Mouse (Mus musculus): Measurements from ENCODE around the gene 2610001J05Rik. TPM values are rescaled to one million over a fixed set of nuclear protein-coding genes. Genes with fewer than 3 reads are reported as not detected.

The 2610001J05Rik gene
- 71.8 and 72.5 TPM in 2 replicates for polyA plus RNA-seq (2014; fragmentation: Nextera tagmentation; extraction: Ambion mirVana)

DNA sequence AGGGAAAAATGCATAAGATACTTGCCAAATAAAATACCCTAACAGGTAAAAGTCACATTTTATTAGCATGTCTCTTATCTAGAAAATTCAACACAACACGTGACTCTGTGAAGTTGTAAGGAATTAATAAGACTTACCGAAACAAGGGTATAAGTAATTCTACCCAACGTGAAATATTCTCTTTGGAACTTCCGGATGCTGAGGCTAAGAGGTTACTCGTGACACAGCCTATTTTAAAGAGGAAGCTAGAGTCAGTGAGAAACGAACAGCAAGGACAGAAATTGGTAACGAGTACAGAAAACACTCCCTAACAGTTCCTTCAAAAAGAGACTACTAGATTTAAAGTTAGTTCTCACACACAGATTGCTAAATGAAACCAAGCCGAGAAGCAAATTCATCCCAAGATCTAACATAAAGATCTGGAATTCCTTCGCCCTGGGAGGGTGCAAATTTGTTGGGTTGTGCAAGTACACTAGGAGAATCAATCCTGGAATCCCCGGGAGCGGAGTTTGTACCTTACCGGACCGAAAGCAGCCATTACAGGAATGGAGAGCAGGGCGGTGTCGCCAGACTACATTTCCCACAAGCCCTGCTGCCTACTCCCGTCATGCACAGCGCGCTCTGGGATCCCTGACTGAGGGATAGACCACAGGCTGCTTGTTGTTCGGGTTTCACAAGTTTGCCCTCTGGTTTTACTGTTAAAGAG is at the start of gene 2610001J05Rik:
TSS of gene 2610001J05Rik (minus strand) at position 600 of the 706 bp plus-strand sequence.
- peak within 1 kb of the TSS; percentile 51 for H3K4me3 ChIP-seq (ENCODE audit: low read depth, low read length)
- H3K9ac ChIP-seq (ENCODE audit: low read depth, low read length), result peak within 1 kb of the TSS; percentile 59
- 2% methylated on average over 19 of the region's 19 CpGs for WGBS
- H3K27ac ChIP-seq (ENCODE audit: low read depth, low read length), result no peak within 1 kb of the TSS
- ATAC-seq (ENCODE audit: low FRiP score) (peak; percentile 100), DNase-seq (ENCODE audit: low spot score) (peak; percentile 91)
- no peaks in the 10 kb centered on the region for H3K36me3 ChIP-seq (ENCODE audit: control insufficient read depth, insufficient read depth, low read length)
- H3K9me3 ChIP-seq (ENCODE audit: control insufficient read depth, low read length), result no peaks in the 10 kb centered on the region
- peak within 1 kb of the TSS; percentile 33 for H3K4me2 ChIP-seq (replicated peaks; ENCODE audit: low read depth, low read length)
- no peaks in the 10 kb centered on the region for H3K4me1 ChIP-seq (replicated peaks; ENCODE audit: control insufficient read depth, insufficient read depth, low read length)
- no peaks in the 10 kb centered on the region for H3K27me3 ChIP-seq (ENCODE audit: control insufficient read depth, insufficient read depth, low read length)

DNA sequence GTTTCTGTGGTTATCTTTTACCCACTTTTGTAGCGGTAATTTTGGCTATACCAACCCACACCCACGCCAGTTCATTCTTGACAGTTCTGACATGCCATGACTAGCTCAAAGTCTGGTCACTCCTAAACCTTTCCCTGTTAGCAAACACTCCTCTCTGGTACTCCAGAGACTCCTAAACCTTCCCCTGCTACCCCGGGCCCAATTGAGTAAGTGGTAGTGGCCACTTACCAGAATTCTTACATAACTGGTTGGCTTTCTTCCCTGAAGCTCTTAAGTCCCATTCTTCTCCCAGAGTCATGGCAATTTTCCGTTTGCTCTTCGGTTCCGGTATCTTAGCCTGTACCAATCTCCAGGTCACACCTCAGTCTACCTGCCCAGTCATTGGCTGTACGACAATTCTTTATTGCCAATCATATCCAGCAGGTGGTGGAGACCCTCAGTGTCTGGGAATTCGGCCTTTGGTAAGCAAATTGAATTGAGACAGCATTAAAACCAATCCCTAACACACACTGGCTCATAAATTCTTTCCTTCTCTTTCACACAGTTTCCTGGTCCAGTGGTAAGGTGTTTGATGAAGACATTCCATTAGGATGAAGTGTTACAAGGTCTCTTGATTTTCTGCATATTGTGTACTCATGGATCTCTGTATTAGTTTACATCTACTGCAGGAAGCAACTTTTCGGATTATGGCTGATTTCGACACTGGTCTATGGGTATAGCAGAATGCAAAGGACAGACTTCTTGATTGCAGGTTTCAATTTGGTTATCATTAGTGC is 38.6 kb upstream of the 2610001J05Rik start:
- no peak overlapping the region for H3K4me2 ChIP-seq (replicated peaks; ENCODE audit: low read depth, low read length)
- no peaks in the 10 kb centered on the region for H3K9me3 ChIP-seq (ENCODE audit: control insufficient read depth, low read length)
- H3K27me3 ChIP-seq (ENCODE audit: control insufficient read depth, insufficient read depth, low read length), result no peaks in the 10 kb centered on the region
- no peaks in the 10 kb centered on the region for H3K4me1 ChIP-seq (replicated peaks; ENCODE audit: control insufficient read depth, insufficient read depth, low read length)
- H3K9ac ChIP-seq (ENCODE audit: low read depth, low read length), result no peak overlapping the region
- WGBS, result 92% methylated on average over 10 of the region's 10 CpGs
- DNase-seq (ENCODE audit: low spot score) (no peak), ATAC-seq (ENCODE audit: low FRiP score) (no peak)
- no peaks in the 10 kb centered on the region for H3K36me3 ChIP-seq (ENCODE audit: control insufficient read depth, insufficient read depth, low read length)
- no peak overlapping the region for H3K27ac ChIP-seq (ENCODE audit: low read depth, low read length)
- no peak overlapping the region for H3K4me3 ChIP-seq (ENCODE audit: low read depth, low read length)

DNA sequence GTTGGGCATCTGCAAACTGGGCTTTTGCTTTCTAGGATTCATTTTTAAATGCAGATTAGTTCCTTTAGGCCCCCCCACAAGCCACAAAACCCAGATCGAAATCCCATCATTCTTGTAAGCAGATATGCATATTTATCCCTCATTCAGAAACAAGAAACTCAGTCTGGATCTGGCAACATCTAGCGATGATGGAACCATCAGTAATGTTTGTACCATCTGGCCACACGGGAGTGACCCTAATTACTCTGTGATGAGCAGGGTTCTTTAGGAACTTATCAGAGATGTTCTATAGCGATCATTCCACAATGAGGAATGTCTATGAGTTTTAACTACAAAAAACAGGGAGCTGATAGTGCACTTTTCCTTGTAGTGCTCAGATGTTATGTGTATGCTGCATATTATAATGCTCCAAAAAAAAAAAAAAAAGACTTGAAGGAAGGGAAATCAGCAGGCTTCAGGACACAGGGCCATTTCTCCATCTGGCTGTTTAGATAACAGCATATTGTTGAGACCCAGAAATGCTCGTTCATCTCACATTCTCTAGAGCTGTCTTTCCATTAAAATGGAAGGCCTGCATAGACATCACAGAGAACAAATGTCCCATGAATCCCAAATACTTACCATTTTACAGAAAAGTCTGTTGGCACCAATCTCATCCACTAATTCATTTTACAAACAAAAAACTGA is 31.8 kb upstream of the 2610001J05Rik start:
- H3K9me3 ChIP-seq (ENCODE audit: control insufficient read depth, low read length), result no peaks in the 10 kb centered on the region
- H3K4me1 ChIP-seq (replicated peaks; ENCODE audit: control insufficient read depth, insufficient read depth, low read length), result no peaks in the 10 kb centered on the region
- no peaks in the 10 kb centered on the region for H3K36me3 ChIP-seq (ENCODE audit: control insufficient read depth, insufficient read depth, low read length)
- WGBS, result 86% methylated on average over 5 of the region's 5 CpGs
- H3K4me3 ChIP-seq (ENCODE audit: low read depth, low read length), result no peak overlapping the region
- no peak for ATAC-seq (ENCODE audit: low FRiP score)
- no peak overlapping the region for H3K4me2 ChIP-seq (replicated peaks; ENCODE audit: low read depth, low read length)
- H3K27me3 ChIP-seq (ENCODE audit: control insufficient read depth, insufficient read depth, low read length), result no peaks in the 10 kb centered on the region
- H3K27ac ChIP-seq (ENCODE audit: low read depth, low read length), result no peak overlapping the region
- H3K9ac ChIP-seq (ENCODE audit: low read depth, low read length), result no peak overlapping the region
- DNase-seq (ENCODE audit: low spot score), result no peak

DNA sequence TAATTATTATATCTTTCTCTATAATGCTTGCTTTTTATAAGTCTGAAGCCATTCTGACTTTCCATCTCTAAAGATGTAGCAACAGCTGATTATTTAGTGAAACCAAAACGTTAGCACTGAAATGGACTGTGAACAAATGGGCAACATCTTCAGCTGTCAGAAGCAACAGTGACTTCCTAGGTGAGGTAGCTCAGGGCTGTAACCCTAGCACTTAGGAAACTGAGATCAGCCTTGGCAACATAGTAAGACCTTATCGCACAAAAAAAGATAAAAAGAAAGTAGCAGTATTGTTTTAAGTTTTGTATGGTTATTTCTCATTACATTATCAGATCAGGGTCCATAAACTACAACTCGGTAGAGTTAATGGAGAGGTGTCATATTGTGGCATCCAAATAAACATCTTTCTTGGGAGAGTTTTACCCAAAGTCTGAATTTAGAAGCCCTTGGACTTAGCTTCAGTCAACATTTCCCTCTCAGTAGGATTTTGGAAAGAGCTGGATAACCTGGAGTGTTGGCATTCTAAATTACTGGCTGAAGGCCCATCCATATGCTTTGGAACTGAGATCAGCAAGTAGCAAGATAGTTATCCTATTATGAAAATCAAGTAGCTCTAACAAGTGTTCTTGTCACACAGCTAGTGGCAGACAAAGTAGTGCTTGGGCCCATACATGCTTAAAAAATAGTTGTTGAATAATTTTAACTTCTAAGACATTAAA is 13.7 kb upstream of the 2610001J05Rik start:
- Histone ChIP-seq H3K9ac (ENCODE audit: low read depth, low read length) (no peak overlapping the region), H3K27ac (ENCODE audit: low read depth, low read length) (no peak overlapping the region), H3K4me1 (replicated peaks; ENCODE audit: control insufficient read depth, insufficient read depth, low read length) (no peaks in the 10 kb centered on the region), H3K27me3 (ENCODE audit: control insufficient read depth, insufficient read depth, low read length) (no peaks in the 10 kb centered on the region), H3K4me2 (replicated peaks; ENCODE audit: low read depth, low read length) (no peak overlapping the region), H3K36me3 (ENCODE audit: control insufficient read depth, insufficient read depth, low read length) (no peaks in the 10 kb centered on the region), H3K9me3 (ENCODE audit: control insufficient read depth, low read length) (no peaks in the 10 kb centered on the region), H3K4me3 (ENCODE audit: low read depth, low read length) (no peak overlapping the region)
- DNase-seq (ENCODE audit: low spot score), result no peak
- ATAC-seq (ENCODE audit: low FRiP score), result no peak
- 92% methylated on average over 3 of the region's 3 CpGs for WGBS

DNA sequence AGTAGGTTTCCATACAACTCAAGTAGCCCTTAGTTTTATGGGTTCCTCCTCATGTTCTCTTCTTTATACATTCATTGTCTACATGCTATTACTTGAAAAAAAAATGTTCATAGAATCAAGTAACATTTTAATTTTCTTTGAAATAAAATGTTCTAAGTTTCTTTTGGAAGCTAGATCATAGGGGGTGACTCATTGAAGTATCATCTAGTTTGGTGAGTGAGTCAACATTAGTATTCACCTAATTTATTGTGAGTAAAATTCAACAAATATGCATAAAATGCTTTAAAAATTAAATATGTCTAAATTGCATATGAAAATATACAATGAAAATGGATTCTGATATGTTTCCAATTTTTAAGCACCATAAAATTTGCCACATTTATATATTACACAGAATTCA is 11.6 kb upstream of the 2610001J05Rik start:
- Histone ChIP-seq H3K27me3 (ENCODE audit: control insufficient read depth, insufficient read depth, low read length) (no peaks in the 10 kb centered on the region), H3K4me2 (replicated peaks; ENCODE audit: low read depth, low read length) (no peak overlapping the region), H3K27ac (ENCODE audit: low read depth, low read length) (no peak overlapping the region), H3K9me3 (ENCODE audit: control insufficient read depth, low read length) (no peaks in the 10 kb centered on the region), H3K36me3 (ENCODE audit: control insufficient read depth, insufficient read depth, low read length) (no peaks in the 10 kb centered on the region), H3K4me1 (replicated peaks; ENCODE audit: control insufficient read depth, insufficient read depth, low read length) (no peaks in the 10 kb centered on the region), H3K9ac (ENCODE audit: low read depth, low read length) (no peak overlapping the region), H3K4me3 (ENCODE audit: low read depth, low read length) (no peak overlapping the region)
- no peak for DNase-seq (ENCODE audit: low spot score)
- no peak for ATAC-seq (ENCODE audit: low FRiP score)

DNA sequence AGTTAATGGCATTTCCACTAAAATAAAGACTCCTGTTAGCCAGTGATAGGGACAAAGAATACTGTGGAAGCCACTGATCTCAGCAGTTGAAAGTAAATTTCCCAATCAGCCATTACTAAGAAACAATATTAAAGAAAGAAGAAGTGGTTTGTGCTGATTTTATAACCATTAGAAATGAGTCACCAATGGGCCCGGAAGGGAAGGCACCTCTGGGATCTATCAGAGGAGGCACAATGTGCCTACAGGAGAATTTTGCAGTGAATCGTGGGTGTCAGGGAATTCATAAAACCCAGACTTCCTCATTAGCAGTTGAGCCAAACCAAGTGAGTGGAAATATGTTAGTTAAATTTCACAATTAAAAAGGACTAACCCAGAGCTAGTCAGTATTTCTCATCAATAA is 2.6 kb upstream of the 2610001J05Rik start:
- Histone ChIP-seq H3K4me2 (replicated peaks; ENCODE audit: low read depth, low read length) (no peak overlapping the region), H3K9ac (ENCODE audit: low read depth, low read length) (no peak overlapping the region), H3K9me3 (ENCODE audit: control insufficient read depth, low read length) (no peaks in the 10 kb centered on the region), H3K4me1 (replicated peaks; ENCODE audit: control insufficient read depth, insufficient read depth, low read length) (no peaks in the 10 kb centered on the region), H3K27me3 (ENCODE audit: control insufficient read depth, insufficient read depth, low read length) (no peaks in the 10 kb centered on the region), H3K27ac (ENCODE audit: low read depth, low read length) (no peak overlapping the region), H3K36me3 (ENCODE audit: control insufficient read depth, insufficient read depth, low read length) (no peaks in the 10 kb centered on the region), H3K4me3 (ENCODE audit: low read depth, low read length) (no peak overlapping the region)
- ATAC-seq (ENCODE audit: low FRiP score), result no peak
- no peak for DNase-seq (ENCODE audit: low spot score)
- 96% methylated on average over 2 of the region's 2 CpGs for WGBS

DNA sequence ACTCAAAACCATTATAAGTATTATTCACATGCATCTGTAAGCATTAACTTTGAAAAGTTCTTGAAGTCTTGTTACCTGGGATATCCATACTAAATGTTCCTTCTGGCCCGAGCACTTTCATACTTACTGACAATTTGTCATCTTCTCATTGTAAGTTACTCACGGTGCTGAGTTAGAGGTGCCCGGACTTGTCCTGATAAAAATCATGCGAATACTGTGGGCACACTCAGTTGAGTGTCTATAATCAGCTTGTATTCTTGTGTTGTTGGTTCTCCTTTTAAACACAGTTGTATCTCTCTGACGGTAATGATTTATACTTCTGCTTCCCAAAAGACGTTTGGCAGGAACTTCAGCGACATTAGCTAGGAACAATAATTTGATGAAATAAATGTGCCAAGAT is 758 bp upstream of the 2610001J05Rik start:
- Histone ChIP-seq H3K4me1 (replicated peaks; ENCODE audit: control insufficient read depth, insufficient read depth, low read length) (no peaks in the 10 kb centered on the region), H3K36me3 (ENCODE audit: control insufficient read depth, insufficient read depth, low read length) (no peaks in the 10 kb centered on the region), H3K27me3 (ENCODE audit: control insufficient read depth, insufficient read depth, low read length) (no peaks in the 10 kb centered on the region), H3K9me3 (ENCODE audit: control insufficient read depth, low read length) (no peaks in the 10 kb centered on the region), H3K4me3 (ENCODE audit: low read depth, low read length) (no peak overlapping the region), H3K9ac (ENCODE audit: low read depth, low read length) (no peak overlapping the region), H3K4me2 (replicated peaks; ENCODE audit: low read depth, low read length) (no peak overlapping the region; the same call in 1 of the 2 replicates), H3K27ac (ENCODE audit: low read depth, low read length) (no peak overlapping the region)
- 81% methylated on average over 7 of the region's 7 CpGs for WGBS
- ATAC-seq (ENCODE audit: low FRiP score) (no peak), DNase-seq (ENCODE audit: low spot score) (no peak)

DNA sequence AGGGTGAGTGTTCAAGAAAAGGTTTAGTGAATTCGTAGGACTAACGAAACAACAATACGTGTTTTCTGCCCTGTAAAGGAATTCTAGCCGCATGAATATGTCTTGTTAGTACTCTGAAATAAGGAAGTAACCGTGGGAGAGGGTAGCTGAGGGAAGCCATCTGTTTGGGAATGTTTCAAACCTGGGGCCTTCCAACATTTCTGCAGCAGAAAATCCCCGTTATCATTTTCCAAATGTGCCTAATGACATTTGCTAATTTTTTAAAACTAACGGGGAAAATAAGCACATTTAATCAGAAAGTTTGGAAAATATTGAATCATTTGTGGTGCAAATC is 274 bp upstream of the 2610001J05Rik start:
- 5% methylated on average over 7 of the region's 7 CpGs for WGBS
- no peaks in the 10 kb centered on the region for H3K4me1 ChIP-seq (replicated peaks; ENCODE audit: control insufficient read depth, insufficient read depth, low read length)
- H3K27me3 ChIP-seq (ENCODE audit: control insufficient read depth, insufficient read depth, low read length), result no peaks in the 10 kb centered on the region
- H3K9ac ChIP-seq (ENCODE audit: low read depth, low read length), result peak overlapping the region; percentile 0; the same call in 1 of the 2 replicates
- H3K4me3 ChIP-seq (ENCODE audit: low read depth, low read length), result peak overlapping the region; percentile 51
- H3K36me3 ChIP-seq (ENCODE audit: control insufficient read depth, insufficient read depth, low read length), result no peaks in the 10 kb centered on the region
- ATAC-seq (ENCODE audit: low FRiP score), result peak; percentile 85
- H3K27ac ChIP-seq (ENCODE audit: low read depth, low read length), result no peak overlapping the region
- H3K9me3 ChIP-seq (ENCODE audit: control insufficient read depth, low read length), result no peaks in the 10 kb centered on the region
- no peak for DNase-seq (ENCODE audit: low spot score)
- H3K4me2 ChIP-seq (replicated peaks; ENCODE audit: low read depth, low read length), result peak overlapping the region; percentile 30
